Mouse (Mus musculus) hindbrain, postnatal 0 days (tissue): ENCODE measurements at regions not wholly inside any gene's neighbourhood (a gene's known extent, or its start where the extent isn't known, plus 50 kb on each side); places are given as distances from the start of the nearest gene placed in this dataset.
A peak's percentile ranks its signal among the peaks of the same experiment; 100 is the strongest.

Experiments used
- ATAC-seq: fragments of 200-750 bp; cut with Nextera tagmentation; 2 replicates; pipeline ENCODE4 v1.8.0; 2017; ENCODE audit warnings: mild to moderate bottlenecking, moderate TSS enrichment, moderate library complexity
- DNase-seq: peaks from one replicate; pipeline ENCODE4 v3.0.0-alpha.2; 2015; ENCODE audit warnings: low spot score
- H3K27ac ChIP-seq: fragments of 300-500 bp; sonication (generic); 2 replicates; pipeline ENCODE4 v1.5.1; 2014; ENCODE audit warnings: mild to moderate bottlenecking
- H3K27me3 ChIP-seq: fragments of 300-500 bp; sonication (generic); 2 replicates; pipeline ENCODE4 v1.6.1; 2014; ENCODE audit warnings: low read length, mixed read lengths; ENCODE audit not compliant: insufficient read depth
- H3K36me3 ChIP-seq: fragments of 300-500 bp; sonication (generic); 2 replicates; pipeline ENCODE4 v1.6.1; 2014; ENCODE audit warnings: low read length, mixed read lengths; ENCODE audit not compliant: insufficient read depth
- H3K4me1 ChIP-seq: fragments of 300-500 bp; sonication (generic); 2 replicates; pipeline ENCODE4 v1.6.1; 2014; ENCODE audit warnings: antibody characterized with exemption, low read length, mixed read lengths; ENCODE audit not compliant: insufficient read depth
- H3K4me2 ChIP-seq: fragments of 300-500 bp; sonication (generic); 2 replicates; pipeline ENCODE4 v1.6.1; 2014; ENCODE audit warnings: low read depth, mild to moderate bottlenecking, low read length, moderate library complexity, mixed read lengths
- H3K4me3 ChIP-seq: fragments of 300-500 bp; sonication (generic); 2 replicates; pipeline ENCODE4 v1.5.1; 2014; ENCODE audit warnings: low read length
- H3K9ac ChIP-seq: fragments of 300-500 bp; sonication (generic); replicated peaks from 2 replicates; pipeline ENCODE4 v1.6.1; 2014; ENCODE audit warnings: mild to moderate bottlenecking, low read length, moderate library complexity, mixed read lengths
- H3K9me3 ChIP-seq: fragments of 300-500 bp; sonication (generic); 2 replicates; pipeline ENCODE4 v1.6.1; 2016; ENCODE audit warnings: low read length, mixed read lengths
- CTCF ChIP-seq: IDR thresholded peaks from 2 replicates; pipeline ENCODE4 v1.5.1; 2016; ENCODE audit warnings: antibody characterized with exemption, control low read depth, low read depth
- WGBS: fragments of 180-500 bp; shearing (Covaris S2); extraction: QIAGEN DNeasy Blood & Tissue Kit; methylation state at CpG from one replicate; pipeline ENCODE4 v1.1.7; 2014; 5-methylcytosine and 5-hydroxymethylcytosine counted together

GRCm38 (mm10) chr15:34775714-34776113, 418.0 kb upstream of the 9430069I07Rik start:
- Histone ChIP-seq H3K9ac (no peak overlapping the region), H3K4me3 (no peak overlapping the region), H3K27ac (no peak overlapping the region), H3K4me1 (no peaks in the 10 kb centered on the region), H3K9me3 (no peaks in the 10 kb centered on the region), H3K4me2 (no peak overlapping the region), H3K27me3 (no peaks in the 10 kb centered on the region), H3K36me3 (no peaks in the 10 kb centered on the region)
- no peak for DNase-seq
- no peak for TF ChIP-seq CTCF
- WGBS: 84% methylated on average over 2 of the region's 2 CpGs
- no peak for ATAC-seq

- Histone ChIP-seq H3K27ac (no peak overlapping the region), H3K4me3 (no peak overlapping the region), H3K36me3 (no peaks in the 10 kb centered on the region), H3K9me3 (no peaks in the 10 kb centered on the region), H3K4me2 (no peak overlapping the region), H3K4me1 (0 out of 2 replicates have a peak, but pooled peaks cover 3% of the 10 kb centered on the region), H3K27me3 (no peaks in the 10 kb centered on the region), H3K9ac (no peak overlapping the region)
- 68% methylated on average over 2 of the region's 2 CpGs for WGBS
- 0 out of 2 replicates have a peak, but pooled peaks have one; percentile 24 for ATAC-seq
- DNase-seq: no peak
- no peak for TF ChIP-seq CTCF
These were observed 394.1 kb upstream of the 9430069I07Rik start for GRCm38 (mm10) chr15:34751746-34752145.

- Histone ChIP-seq H3K27ac (no peak overlapping the region), H3K9ac (no peak overlapping the region), H3K27me3 (no peaks in the 10 kb centered on the region), H3K4me2 (no peak overlapping the region), H3K9me3 (no peaks in the 10 kb centered on the region), H3K4me1 (0 out of 2 replicates have a peak, but pooled peaks cover 3% of the 10 kb centered on the region), H3K36me3 (no peaks in the 10 kb centered on the region), H3K4me3 (no peak overlapping the region)
- TF ChIP-seq CTCF: no peak
- ATAC-seq: peak; percentile 51; the same call in 1 of the 2 replicates
- peak; percentile 35 for DNase-seq
- WGBS: 43% methylated on average over 2 of the region's 2 CpGs
These were observed 393.3 kb upstream of the 9430069I07Rik start for GRCm38 (mm10) chr15:34751021-34751420.

DNA sequence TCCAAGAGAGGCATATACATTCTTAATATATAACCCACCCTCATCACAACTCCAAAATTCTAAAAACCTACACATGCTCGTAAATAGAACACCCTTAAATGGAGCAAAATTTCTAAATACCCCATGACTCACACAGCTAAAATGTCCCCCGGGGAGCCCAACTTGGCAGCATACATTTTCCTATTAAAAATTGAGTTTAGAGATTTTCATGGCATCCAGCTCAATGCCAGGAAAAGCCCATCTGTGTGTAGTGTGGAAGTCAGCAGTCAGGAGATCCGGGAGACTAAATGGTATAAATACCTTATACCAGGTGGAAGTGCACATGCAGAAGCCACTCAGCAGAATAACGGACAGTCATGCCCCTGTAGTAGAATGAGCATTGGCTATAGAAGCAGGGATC, 389.4 kb upstream of the 9430069I07Rik start:
- H3K9me3 ChIP-seq: no peaks in the 10 kb centered on the region
- H3K4me2 ChIP-seq: no peak overlapping the region
- 0 out of 2 replicates have a peak, but pooled peaks cover 3% of the 10 kb centered on the region for H3K4me1 ChIP-seq
- DNase-seq (no peak), ATAC-seq (no peak)
- H3K27ac ChIP-seq: no peak overlapping the region
- TF ChIP-seq CTCF: no peak
- WGBS: 75% methylated on average over 4 of the region's 4 CpGs
- no peaks in the 10 kb centered on the region for H3K36me3 ChIP-seq
- no peak overlapping the region for H3K9ac ChIP-seq
- H3K4me3 ChIP-seq: no peak overlapping the region
- H3K27me3 ChIP-seq: no peaks in the 10 kb centered on the region

DNA sequence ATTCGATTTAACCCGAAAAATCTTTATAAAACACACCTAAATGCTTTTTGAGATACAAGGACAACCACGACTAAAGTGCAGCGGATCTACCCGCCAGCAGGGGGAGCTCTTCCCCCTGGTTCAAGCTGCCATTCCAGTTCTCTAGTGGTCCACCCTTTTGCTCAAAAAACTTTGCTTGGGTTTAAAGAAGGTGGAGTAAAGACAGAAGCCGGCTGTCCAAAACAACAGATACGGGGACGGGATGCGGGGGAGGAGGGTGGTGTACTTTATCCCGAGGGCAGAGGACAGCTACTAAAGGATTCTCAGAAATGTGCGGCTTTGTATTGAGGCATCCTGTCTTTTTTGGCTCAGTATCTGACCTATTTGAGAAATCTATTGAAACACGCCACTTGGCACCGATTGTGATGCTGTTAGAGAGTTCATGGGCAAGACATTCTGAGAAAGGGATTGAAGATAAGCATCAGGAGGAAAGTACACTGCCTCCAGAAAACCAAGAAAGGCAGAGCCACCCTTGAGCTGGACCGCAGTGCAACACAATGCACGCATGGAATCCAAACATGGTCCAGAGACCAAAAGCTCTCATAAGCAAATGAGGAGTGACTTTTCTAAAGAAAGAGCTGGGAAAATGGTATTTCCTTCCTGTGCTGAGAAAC, 385.6 kb upstream of the 9430069I07Rik start:
- H3K4me3 ChIP-seq: no peak overlapping the region
- ATAC-seq (no peak), DNase-seq (peak; percentile 48)
- no peak overlapping the region for H3K27ac ChIP-seq
- H3K36me3 ChIP-seq: no peaks in the 10 kb centered on the region
- no peak overlapping the region for H3K9ac ChIP-seq
- WGBS: 38% methylated on average over 15 of the region's 15 CpGs
- H3K9me3 ChIP-seq: no peaks in the 10 kb centered on the region
- no peaks in the 10 kb centered on the region for H3K27me3 ChIP-seq
- peak; percentile 75 for TF ChIP-seq CTCF
- no peak overlapping the region for H3K4me2 ChIP-seq
- no peaks in the 10 kb centered on the region for H3K4me1 ChIP-seq

DNA sequence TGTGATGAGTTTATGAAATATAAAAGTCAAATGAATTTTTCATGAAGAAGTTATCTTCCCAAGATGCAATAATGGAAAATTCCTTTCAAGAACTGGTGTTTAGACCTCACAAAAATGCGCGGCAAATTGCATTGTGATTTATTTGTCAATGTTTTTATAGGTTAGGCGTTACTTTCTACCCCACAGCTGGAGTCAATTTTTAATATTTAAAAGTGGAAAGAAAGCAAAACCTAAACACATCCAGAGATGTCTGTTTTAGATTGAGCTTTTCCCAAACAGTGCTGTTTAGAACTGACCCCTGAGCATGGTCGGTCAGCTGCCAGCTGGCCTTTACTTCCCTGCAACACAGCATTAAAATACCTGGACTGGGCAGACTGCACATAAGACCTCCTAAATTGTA, 383.8 kb upstream of the 9430069I07Rik start:
- ATAC-seq: no peak
- no peak overlapping the region for H3K4me2 ChIP-seq
- no peak overlapping the region for H3K27ac ChIP-seq
- H3K27me3 ChIP-seq: no peaks in the 10 kb centered on the region
- no peaks in the 10 kb centered on the region for H3K4me1 ChIP-seq
- H3K9me3 ChIP-seq: no peaks in the 10 kb centered on the region
- H3K9ac ChIP-seq: no peak overlapping the region
- H3K36me3 ChIP-seq: no peaks in the 10 kb centered on the region
- no peak for TF ChIP-seq CTCF
- DNase-seq: no peak
- WGBS: 85% methylated on average over 4 of the region's 4 CpGs
- no peak overlapping the region for H3K4me3 ChIP-seq
